15 mouse cellular contexts compared by ENCODE assay signal in the genomic region with DNA sequence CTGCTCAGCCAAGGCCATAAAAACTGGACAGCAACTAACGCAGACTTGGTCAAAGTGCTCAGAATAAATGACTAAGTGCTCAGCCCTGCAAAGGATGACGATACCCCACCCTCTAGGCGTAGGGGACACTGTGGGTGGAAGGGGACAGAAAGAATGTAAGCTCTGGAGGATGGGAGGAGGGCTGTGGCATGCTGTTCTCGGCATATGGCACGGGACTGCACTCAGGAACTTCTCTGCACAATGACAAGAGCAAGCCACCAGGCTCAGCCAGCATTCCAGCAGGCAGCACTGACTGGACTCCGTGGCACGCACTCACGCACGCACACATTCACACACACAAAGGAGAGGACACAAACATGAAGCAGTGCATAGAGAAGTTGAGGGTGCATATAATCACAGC. TPM values are rescaled to one million over a fixed set of nuclear protein-coding genes. Genes with fewer than 3 reads are reported as not detected.
DNase-seq lines count a peak whose midpoint lies in the region; ATAC-seq and TF ChIP-seq lines count a peak whose summit lies in the region.
"Had no signal": no experiment of that assay in that cellular context is flagged by ENCODE, and none has a peak within 500 bp of the region (broad histone marks: within the 10 kb centered on the region; RNA-seq: fewer than 3 reads in every experiment).

No protein-coding gene starts in this region.

- DNase-seq in heart, adult 8-10 months (ENCODE audit: low spot score): no peak
- DNase-seq in lung, postnatal 0 days (ENCODE audit: low spot score): peak; percentile 44
- DNase-seq in lung, adult 2 months: no peak
- DNase-seq in brain, adult 2 months (ENCODE audit: low read depth, low spot score): peak; percentile 87
- DNase-seq: adrenal gland, adult 8-10 months had no signal

- no peak for TF ChIP-seq CTCF in lung, postnatal 0 days (IDR thresholded peaks at IDR 0.05)
- no peak for TF ChIP-seq CTCF in lung, adult 2 months (IDR thresholded peaks at IDR 0.05; ENCODE audit: insufficient read depth, low read length)
- no peak for TF ChIP-seq CTCF in embryonic fibroblast, embryonic 13.5 days (IDR thresholded peaks at IDR 0.05; ENCODE audit: borderline replicate concordance, insufficient read depth, low read length)

- H3K9me3 ChIP-seq in heart, embryonic 13.5 days: peaks cover 3% of the 10 kb centered on the region; the same call in 1 of the 2 replicates
- no peaks in the 10 kb centered on the region for H3K9me3 ChIP-seq in lung, postnatal 0 days (ENCODE audit: low read length)
- no peaks in the 10 kb centered on the region for H3K9me3 ChIP-seq in forebrain, embryonic 12.5 days
- H3K9me3 ChIP-seq: embryonic facial prominence, embryonic 10.5 days; liver, embryonic 15.5 days; neural tube, embryonic 13.5 days had no signal

- no peaks in the 10 kb centered on the region for H3K27me3 ChIP-seq in heart, embryonic 13.5 days (replicated peaks)
- H3K27me3 ChIP-seq in lung, postnatal 0 days (replicated peaks; ENCODE audit: insufficient read depth, low read length): no peaks in the 10 kb centered on the region
- H3K27me3 ChIP-seq in forebrain, embryonic 12.5 days: no peaks in the 10 kb centered on the region
- H3K27me3 ChIP-seq: CH12.LX; limb, embryonic 12.5 days; liver, embryonic 15.5 days; neural tube, embryonic 13.5 days; Patski had no signal

- peak overlapping the region; percentile 13; the same call in 1 of the 2 replicates for H3K4me2 ChIP-seq in heart, embryonic 13.5 days
- H3K4me2 ChIP-seq in lung, postnatal 0 days (replicated peaks; ENCODE audit: low read depth, low read length): no peak overlapping the region
- H3K4me2 ChIP-seq in forebrain, embryonic 12.5 days: no peak overlapping the region
- H3K4me2 ChIP-seq: limb, embryonic 12.5 days; liver, embryonic 15.5 days; neural tube, embryonic 13.5 days had no signal

- TF ChIP-seq EP300 in lung, postnatal 0 days (IDR thresholded peaks at IDR 0.05): peak; percentile 82

- peak overlapping the region; percentile 36; the same call in 1 of the 2 replicates for H3K27ac ChIP-seq in heart, embryonic 13.5 days (replicated peaks)
- H3K27ac ChIP-seq in lung, postnatal 0 days (ENCODE audit: low read length): peak overlapping the region; percentile 55; the same call in 1 of the 2 replicates
- H3K27ac ChIP-seq in embryonic fibroblast, embryonic 13.5 days (ENCODE audit: insufficient read depth, low read length): peak overlapping the region; percentile 83
- H3K27ac ChIP-seq in forebrain, embryonic 12.5 days: no peak overlapping the region
- H3K27ac ChIP-seq: embryonic facial prominence, embryonic 10.5 days; limb, embryonic 12.5 days; liver, embryonic 15.5 days; macrophage; neural tube, embryonic 13.5 days had no signal

- peak overlapping the region; percentile 14; the same call in 1 of the 2 replicates for H3K9ac ChIP-seq in heart, embryonic 13.5 days
- no peak overlapping the region for H3K9ac ChIP-seq in lung, postnatal 0 days (replicated peaks; ENCODE audit: low read depth)
- H3K9ac ChIP-seq in forebrain, embryonic 12.5 days: no peak overlapping the region
- H3K9ac ChIP-seq: limb, embryonic 12.5 days; liver, embryonic 15.5 days; neural tube, embryonic 13.5 days had no signal

- peaks cover 40% of the 10 kb centered on the region for H3K4me1 ChIP-seq in heart, embryonic 13.5 days
- no peaks in the 10 kb centered on the region for H3K4me1 ChIP-seq in lung, postnatal 0 days (ENCODE audit: insufficient read depth, low read depth, low read length)
- H3K4me1 ChIP-seq in lung, adult 2 months (ENCODE audit: control insufficient read depth, insufficient read depth, low read length): no peaks in the 10 kb centered on the region
- H3K4me1 ChIP-seq in embryonic fibroblast, embryonic 13.5 days (ENCODE audit: control insufficient read depth, insufficient read depth, low read length): peaks cover 20% of the 10 kb centered on the region; the same call in 1 of the 2 replicates
- 0 out of 2 replicates have a peak, but pooled peaks cover 5% of the 10 kb centered on the region for H3K4me1 ChIP-seq in forebrain, embryonic 12.5 days

- H3K36me3 ChIP-seq in heart, embryonic 13.5 days: peaks cover 10% of the 10 kb centered on the region
- H3K36me3 ChIP-seq in lung, postnatal 0 days (ENCODE audit: insufficient read depth, low read length): no peaks in the 10 kb centered on the region
- H3K36me3 ChIP-seq in forebrain, embryonic 12.5 days (replicated peaks): no peaks in the 10 kb centered on the region; the same call in 1 of the 2 replicates
- H3K36me3 ChIP-seq: liver, embryonic 15.5 days had no signal

- ATAC-seq in heart, embryonic 13.5 days (ENCODE audit: extremely low read depth, insufficient number of reproducible peaks, low FRiP score, low TSS enrichment): no peak
- peak; percentile 79 for ATAC-seq in lung, postnatal 0 days
- ATAC-seq in forebrain, embryonic 12.5 days (ENCODE audit: low FRiP score): no peak

- 58% methylated on average over 9 of the region's 9 CpGs for WGBS in heart, embryonic 13.5 days
- 67% methylated on average over 9 of the region's 9 CpGs for WGBS in lung, postnatal 0 days
- WGBS in lung, adult 2 months: 70% methylated on average over 9 of the region's 9 CpGs
- WGBS in forebrain, embryonic 12.5 days: 82% methylated on average over 9 of the region's 9 CpGs

- TF ChIP-seq POLR2A in lung, adult 2 months (IDR thresholded peaks at IDR 0.05; ENCODE audit: borderline replicate concordance, extremely low read depth, low read depth, low read length): no peak
- TF ChIP-seq POLR2A in embryonic fibroblast, embryonic 13.5 days (IDR thresholded peaks at IDR 0.05; ENCODE audit: low read depth, low read length): no peak; the same call in 1 of the 2 replicates

- no peak overlapping the region for H3K4me3 ChIP-seq in heart, embryonic 13.5 days
- no peak overlapping the region for H3K4me3 ChIP-seq in lung, postnatal 0 days (ENCODE audit: low read depth, low read length)
- no peak overlapping the region for H3K4me3 ChIP-seq in lung, adult 2 months (replicated peaks; ENCODE audit: extremely low read depth, low read depth, low read length)
- no peak overlapping the region for H3K4me3 ChIP-seq in embryonic fibroblast, embryonic 13.5 days (ENCODE audit: insufficient read depth, low read length)
- no peak overlapping the region for H3K4me3 ChIP-seq in forebrain, embryonic 12.5 days (replicated peaks)
- H3K4me3 ChIP-seq: embryonic facial prominence, embryonic 10.5 days; limb, embryonic 12.5 days; liver, embryonic 15.5 days; neural tube, embryonic 13.5 days had no signal

RNA-seq across cellular contexts. Expression of a gene that starts 16.2 kb away (rescaled TPM):
- polyA plus RNA-seq in heart, embryonic 13.5 days (2015; fragmentation: Nextera tagmentation; extraction: Ambion mirVana): 11.2 and 12.4 TPM in 2 replicates
- 1 to 10 TPM; 8.1 to 9.3 (median 8.4) TPM for total RNA-seq in heart, adult 8-10 months (2022)
- polyA plus RNA-seq in lung, postnatal 0 days (2015; fragmentation: Nextera tagmentation; extraction: Ambion mirVana): 19.0 and 21.6 TPM in 2 replicates
- polyA plus RNA-seq in lung, adult 2 months (2012; rRNA removed): 51.3 and 57.2 TPM in 2 replicates
- 21.4 and 31.7 TPM in 2 replicates for polyA plus RNA-seq in embryonic fibroblast, embryonic 13.5 days (2011; ENCODE audit: insufficient read length, low read depth, missing spikeins)
- polyA plus RNA-seq in forebrain, embryonic 12.5 days (2016; fragmentation: Nextera tagmentation; extraction: Ambion mirVana): 18.3 and 18.6 TPM in 2 replicates

RNA-seq across cellular contexts. Expression of a gene that starts 21.2 kb away (rescaled TPM):
- polyA plus RNA-seq in heart, embryonic 13.5 days (2015; fragmentation: Nextera tagmentation; extraction: Ambion mirVana): 9.7 and 12.4 TPM in 2 replicates
- total RNA-seq in heart, adult 8-10 months (2022): 1 to 10 TPM; 7.5 to 9.8 (median 7.6) TPM
- 5.1 and 7.0 TPM in 2 replicates for polyA plus RNA-seq in lung, postnatal 0 days (2015; fragmentation: Nextera tagmentation; extraction: Ambion mirVana)
- polyA plus RNA-seq in lung, adult 2 months (2012; rRNA removed): 18.7 and 20.4 TPM in 2 replicates
- polyA plus RNA-seq in embryonic fibroblast, embryonic 13.5 days (2011; ENCODE audit: insufficient read length, low read depth, missing spikeins): 13.7 and 15.6 TPM in 2 replicates
- 18.3 and 22.0 TPM in 2 replicates for polyA plus RNA-seq in forebrain, embryonic 12.5 days (2016; fragmentation: Nextera tagmentation; extraction: Ambion mirVana)

RNA-seq across cellular contexts. Expression of a gene that starts 26.6 kb away (rescaled TPM):
- 0.45 and 0.76 TPM in 2 replicates for polyA plus RNA-seq in heart, embryonic 13.5 days (2015; fragmentation: Nextera tagmentation; extraction: Ambion mirVana)
- not detected for total RNA-seq in heart, adult 8-10 months (2022)
- 4.1 and 5.2 TPM in 2 replicates for polyA plus RNA-seq in lung, postnatal 0 days (2015; fragmentation: Nextera tagmentation; extraction: Ambion mirVana)
- polyA plus RNA-seq in lung, adult 2 months (2012; rRNA removed): 10.5 and 12.2 TPM in 2 replicates
- polyA plus RNA-seq in embryonic fibroblast, embryonic 13.5 days (2011; ENCODE audit: insufficient read length, low read depth, missing spikeins): 0.58 and 1.5 TPM in 2 replicates
- 17.0 and 17.6 TPM in 2 replicates for polyA plus RNA-seq in forebrain, embryonic 12.5 days (2016; fragmentation: Nextera tagmentation; extraction: Ambion mirVana)
- total RNA-seq: CH12.LX had no signal
- polyA plus RNA-seq: liver, embryonic 15.5 days; macrophage had no signal

RNA-seq across cellular contexts. Expression of a gene that starts 32.4 kb away (rescaled TPM):
- 3.7 and 5.5 TPM in 2 replicates for polyA plus RNA-seq in heart, embryonic 13.5 days (2015; fragmentation: Nextera tagmentation; extraction: Ambion mirVana)
- total RNA-seq in heart, adult 8-10 months (2022): under 1 TPM in 2 of 4 experiments, not detected in 2; 0.57 to 0.97 TPM
- 98.7 and 112 TPM in 2 replicates for polyA plus RNA-seq in lung, postnatal 0 days (2015; fragmentation: Nextera tagmentation; extraction: Ambion mirVana)
- 27.7 and 34.3 TPM in 2 replicates for polyA plus RNA-seq in lung, adult 2 months (2012; rRNA removed)
- polyA plus RNA-seq in embryonic fibroblast, embryonic 13.5 days (2011; ENCODE audit: insufficient read length, low read depth, missing spikeins): 215 and 351 TPM in 2 replicates
- 1.6 and 2.8 TPM in 2 replicates for polyA plus RNA-seq in forebrain, embryonic 12.5 days (2016; fragmentation: Nextera tagmentation; extraction: Ambion mirVana)
- polyA plus RNA-seq: macrophage had no signal

RNA-seq across cellular contexts. Expression of a gene that starts 45.9 kb away (rescaled TPM):
- 116 and 125 TPM in 2 replicates for polyA plus RNA-seq in heart, embryonic 13.5 days (2015; fragmentation: Nextera tagmentation; extraction: Ambion mirVana)
- 100 to 1,000 TPM; 118 to 133 (median 124) TPM for total RNA-seq in heart, adult 8-10 months (2022)
- 103 and 117 TPM in 2 replicates for polyA plus RNA-seq in lung, postnatal 0 days (2015; fragmentation: Nextera tagmentation; extraction: Ambion mirVana)
- 145 and 178 TPM in 2 replicates for polyA plus RNA-seq in lung, adult 2 months (2012; rRNA removed)
- 29.9 and 46.6 TPM in 2 replicates for polyA plus RNA-seq in embryonic fibroblast, embryonic 13.5 days (2011; ENCODE audit: insufficient read length, low read depth, missing spikeins)
- 126 and 127 TPM in 2 replicates for polyA plus RNA-seq in forebrain, embryonic 12.5 days (2016; fragmentation: Nextera tagmentation; extraction: Ambion mirVana)

Comparison
In these comparisons a context has a peak if more than half of its experiments do, and no peak if none do; other contexts are left out.
1. DNase-seq: peak in lung, postnatal 0 days (single experiment) and brain, adult 2 months (single experiment); none in heart, adult 8-10 months (single experiment) and lung, adult 2 months (single experiment).